7 mouse cellular contexts compared by ENCODE assay signal in genomic region chr13:113793637-113794036, GRCm38 (mm10). TPM values are rescaled to one million over a fixed set of nuclear protein-coding genes. Genes with fewer than 3 reads are reported as not detected.
DNase-seq lines count a peak whose midpoint lies in the region; ATAC-seq and TF ChIP-seq lines count a peak whose summit lies in the region.

No protein-coding gene starts in this region.

- peak overlapping the region; percentile 57 for H3K4me2 ChIP-seq in forebrain, embryonic 11.5 days (ENCODE audit: low read depth, low read length, severe bottlenecking)
- H3K4me2 ChIP-seq in limb, embryonic 14.5 days (replicated peaks; ENCODE audit: low read depth, low read length, severe bottlenecking) = peak overlapping the region; percentile 76
- peak overlapping the region; percentile 71 for H3K4me2 ChIP-seq in stomach, embryonic 15.5 days

- peak overlapping the region; percentile 95 for H3K4me3 ChIP-seq in megakaryocyte, embryonic 14.5 days (replicated peaks)
- H3K4me3 ChIP-seq in forebrain, embryonic 11.5 days (ENCODE audit: low read depth, low read length) = peak overlapping the region; percentile 77
- H3K4me3 ChIP-seq in limb, embryonic 14.5 days (replicated peaks; ENCODE audit: low read length) = peak overlapping the region; percentile 86
- peak overlapping the region; percentile 76 for H3K4me3 ChIP-seq in stomach, embryonic 15.5 days (replicated peaks)

- no peak for ATAC-seq in megakaryocyte, adult 5-6 weeks (ENCODE audit: poor library complexity, severe bottlenecking)
- ATAC-seq in forebrain, embryonic 11.5 days (replicated peaks; ENCODE audit: low FRiP score) = no peak
- ATAC-seq in limb, embryonic 14.5 days (ENCODE audit: low FRiP score, low read depth) = no peak; the same call in 1 of the 2 replicates
- no peak for ATAC-seq in stomach, embryonic 15.5 days (ENCODE audit: insufficient read depth, low FRiP score, low read depth)
- ATAC-seq in megakaryocyte progenitor cell, adult 5-6 weeks (replicated peaks; ENCODE audit: poor library complexity) = no peak

- no peak for TF ChIP-seq POLR2A in limb, embryonic 14.5 days (IDR thresholded peaks at IDR 0.05; ENCODE audit: borderline replicate concordance, extremely low read depth, insufficient read depth, insufficient read length)

- no peaks in the 10 kb centered on the region for H3K27me3 ChIP-seq in megakaryocyte, embryonic 14.5 days (replicated peaks)
- no peaks in the 10 kb centered on the region for H3K27me3 ChIP-seq in forebrain, embryonic 11.5 days (ENCODE audit: control insufficient read depth, insufficient read depth, low read length)
- H3K27me3 ChIP-seq in limb, embryonic 14.5 days (ENCODE audit: control insufficient read depth, insufficient read depth, low read length) = no peaks in the 10 kb centered on the region
- H3K27me3 ChIP-seq in stomach, embryonic 15.5 days (replicated peaks) = no peaks in the 10 kb centered on the region

- DNase-seq in forebrain, embryonic 11.5 days (ENCODE audit: low spot score) = no peak
- no peak for DNase-seq in limb, embryonic 14.5 days (ENCODE audit: low spot score)
- no peak for DNase-seq in thymus, postnatal 4 days

- 67% methylated on average over 9 of the region's 9 CpGs for WGBS in forebrain, embryonic 11.5 days
- 79% methylated on average over 9 of the region's 9 CpGs for WGBS in limb, embryonic 14.5 days
- WGBS in stomach, embryonic 15.5 days = 80% methylated on average over 9 of the region's 9 CpGs

- H3K27ac ChIP-seq in forebrain, embryonic 11.5 days (ENCODE audit: low read depth, low read length) = peak overlapping the region; percentile 76
- peak overlapping the region; percentile 67 for H3K27ac ChIP-seq in limb, embryonic 14.5 days (replicated peaks; ENCODE audit: low read depth, low read length)
- H3K27ac ChIP-seq in stomach, embryonic 15.5 days = peak overlapping the region; percentile 87

- peak overlapping the region; percentile 82 for H3K9ac ChIP-seq in forebrain, embryonic 11.5 days (ENCODE audit: low read length)
- peak overlapping the region; percentile 93 for H3K9ac ChIP-seq in limb, embryonic 14.5 days (ENCODE audit: low read depth, low read length, severe bottlenecking)
- peak overlapping the region; percentile 75 for H3K9ac ChIP-seq in stomach, embryonic 15.5 days

- H3K9me3 ChIP-seq in megakaryocyte, embryonic 14.5 days = no peaks in the 10 kb centered on the region
- H3K9me3 ChIP-seq in forebrain, embryonic 11.5 days (ENCODE audit: control insufficient read depth, low read length) = no peaks in the 10 kb centered on the region
- no peaks in the 10 kb centered on the region for H3K9me3 ChIP-seq in limb, embryonic 14.5 days (ENCODE audit: control insufficient read depth, low read length)
- no peaks in the 10 kb centered on the region for H3K9me3 ChIP-seq in stomach, embryonic 15.5 days

- H3K36me3 ChIP-seq in megakaryocyte, embryonic 14.5 days (replicated peaks; ENCODE audit: low read length) = no peaks in the 10 kb centered on the region
- no peaks in the 10 kb centered on the region for H3K36me3 ChIP-seq in forebrain, embryonic 11.5 days (ENCODE audit: control insufficient read depth, insufficient read depth, low read length)
- H3K36me3 ChIP-seq in limb, embryonic 14.5 days (ENCODE audit: control insufficient read depth, insufficient read depth, low read length) = no peaks in the 10 kb centered on the region
- H3K36me3 ChIP-seq in stomach, embryonic 15.5 days = no peaks in the 10 kb centered on the region

- H3K4me1 ChIP-seq in megakaryocyte, embryonic 14.5 days = peaks cover 33% of the 10 kb centered on the region
- peaks cover 2% of the 10 kb centered on the region; the same call in 1 of the 2 replicates for H3K4me1 ChIP-seq in forebrain, embryonic 11.5 days (replicated peaks; ENCODE audit: control insufficient read depth, insufficient read depth, low read length)
- peaks cover 17% of the 10 kb centered on the region for H3K4me1 ChIP-seq in limb, embryonic 14.5 days (ENCODE audit: control insufficient read depth, insufficient read depth, low read length)
- H3K4me1 ChIP-seq in stomach, embryonic 15.5 days = peaks cover 12% of the 10 kb centered on the region; the same call in 1 of the 2 replicates

RNA-seq across cellular contexts. Expression of gene Arl15, which starts 0.7 kb away (rescaled TPM):
- 0.19 TPM in 1 of 2 replicates, not detected in the other for polyA plus RNA-seq in megakaryocyte, embryonic 14.5 days (2012; ENCODE audit: insufficient read depth, low replicate concordance)
- total RNA-seq in megakaryocyte, adult 5-6 weeks (2015) = 11.0 and 14.3 TPM in 2 replicates
- 12.1 and 13.5 TPM in 2 replicates for total RNA-seq in megakaryocyte, adult 5-6 weeks (2017)
- 14.6 and 15.2 TPM in 2 replicates for polyA plus RNA-seq in forebrain, embryonic 11.5 days (2014; fragmentation: Nextera tagmentation; extraction: Ambion mirVana)
- 9.9 and 10.1 TPM in 2 replicates for polyA plus RNA-seq in limb, embryonic 14.5 days (2012; rRNA removed)
- polyA plus RNA-seq in limb, embryonic 14.5 days (2014; fragmentation: Nextera tagmentation; extraction: Ambion mirVana) = 10.7 and 11.9 TPM in 2 replicates
- polyA plus RNA-seq in stomach, embryonic 15.5 days (2015; fragmentation: Nextera tagmentation; extraction: Ambion mirVana) = 6.7 and 7.9 TPM in 2 replicates
- 17.5 and 22.3 TPM in 2 replicates for total RNA-seq in megakaryocyte progenitor cell, adult 5-6 weeks (2015)
- 14.9 and 17.4 TPM in 2 replicates for total RNA-seq in megakaryocyte progenitor cell, adult 5-6 weeks (2017)
